Mouse (Mus musculus): ENCODE measurements around the gene Tnip1.

DNA sequence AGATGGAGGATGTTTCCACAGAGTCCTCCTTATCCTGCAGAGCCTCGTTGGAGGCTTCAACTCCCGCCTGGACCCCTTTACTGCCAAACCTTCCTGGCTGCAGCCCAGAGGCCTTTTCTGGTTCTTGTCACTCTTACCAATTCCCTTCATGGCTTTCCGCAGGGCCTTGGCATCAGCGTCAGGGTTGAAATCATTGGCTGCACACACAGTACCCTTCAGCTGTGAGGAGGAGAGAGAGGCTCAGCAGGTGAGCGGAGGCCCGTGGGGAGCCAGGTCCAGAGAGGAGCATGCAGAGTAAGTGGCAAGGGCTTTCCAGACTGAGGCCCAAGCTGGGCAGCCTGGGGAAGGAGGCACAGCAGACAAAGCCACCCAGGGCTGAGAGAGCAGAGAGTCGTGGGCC is 33.5 kb upstream of the Tnip1 start:
- TF ChIP-seq CTCF (IDR thresholded peaks at IDR 0.05; ENCODE audit: low read depth) (no peak), EP300 (IDR thresholded peaks at IDR 0.05; ENCODE audit: low read depth) (no peak)
